Mouse (Mus musculus) T-cell, adult 2 months (primary cell): ENCODE measurements around the gene Ccdc69.
A peak's percentile ranks its signal among the peaks of the same experiment; 100 is the strongest.

Source experiments
- DNase-seq: peaks from one replicate; pipeline ENCODE4 v3.0.0; 2022; ENCODE audit warnings: low spot score

Gene Ccdc69

DNA sequence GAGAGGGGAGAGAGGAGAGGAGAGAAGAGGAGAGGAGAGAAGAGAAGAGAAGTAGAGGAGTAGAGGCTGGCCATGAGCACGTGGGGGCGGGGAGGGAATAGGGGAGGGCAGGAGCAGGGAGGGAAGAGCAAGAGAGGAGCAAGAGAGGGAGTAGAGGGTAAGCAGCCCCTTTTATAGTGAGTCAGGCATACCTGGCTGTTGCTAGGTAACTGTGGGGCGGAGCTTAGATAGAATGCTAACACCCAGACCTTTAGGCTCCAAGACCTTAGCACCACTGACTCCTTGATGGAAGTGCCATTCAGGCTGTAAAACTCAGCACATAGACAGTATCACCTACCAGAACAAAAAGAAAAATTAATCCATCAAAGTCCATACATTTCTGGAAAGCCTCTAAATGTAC is 41.3 kb downstream of the Ccdc69 start:
- no peak for DNase-seq

DNA sequence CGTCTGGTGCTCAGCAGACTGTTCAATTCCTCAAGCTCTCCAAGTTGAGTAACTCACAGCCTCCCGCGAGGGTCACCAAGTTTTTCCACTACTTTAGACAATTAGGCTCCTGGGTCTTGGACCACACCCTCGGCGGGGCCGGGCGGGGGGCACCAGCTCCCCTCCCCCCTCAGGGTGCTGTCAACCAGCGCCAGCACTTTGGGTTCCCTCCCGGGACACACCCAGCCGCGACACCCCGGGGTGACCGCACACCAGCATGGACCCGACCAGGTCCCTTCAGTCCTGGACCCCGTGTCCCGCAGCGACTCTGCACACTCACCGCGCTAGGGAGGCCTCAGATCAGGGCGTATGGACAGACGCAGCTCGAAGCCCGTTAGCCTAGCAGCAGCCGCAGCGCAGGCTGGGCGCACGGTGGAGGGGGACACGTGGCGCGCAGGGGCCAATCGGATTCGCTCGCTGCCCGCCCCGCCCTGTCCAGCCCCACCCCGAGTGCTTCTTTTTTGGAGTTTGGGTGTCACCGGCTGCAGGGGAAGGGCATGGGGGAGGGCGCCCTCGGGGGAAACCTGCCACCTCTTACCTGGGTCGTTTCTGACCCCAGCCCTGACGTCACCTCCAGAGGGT is 44.8 kb downstream of the Ccdc69 start, which contains the start of gene Anxa6:
Gene Anxa6 (minus strand): TSS at position 406 of the 621 bp plus-strand sequence.
- peak; percentile 78 for DNase-seq

DNA sequence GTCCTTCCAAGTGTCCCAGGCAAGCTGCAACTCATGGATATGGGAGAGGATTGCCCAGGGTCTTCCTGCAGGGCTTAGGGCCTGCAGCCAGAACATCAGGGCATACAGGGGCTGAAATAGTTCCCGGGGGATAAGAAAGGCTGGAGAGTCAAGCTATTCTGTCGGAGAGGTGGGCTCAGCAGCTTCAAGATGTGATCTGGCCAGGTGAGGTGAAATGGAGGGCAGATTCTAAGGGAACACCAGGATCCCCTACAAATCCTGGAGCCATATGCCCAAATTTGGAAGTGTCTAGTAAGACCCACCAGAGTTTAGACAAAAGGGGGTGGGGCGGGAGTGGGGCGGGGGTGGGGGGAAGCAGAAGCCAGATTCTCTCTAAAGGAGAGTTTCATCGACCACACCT is 45.6 kb downstream of the Ccdc69 start:
- DNase-seq = no peak

DNA sequence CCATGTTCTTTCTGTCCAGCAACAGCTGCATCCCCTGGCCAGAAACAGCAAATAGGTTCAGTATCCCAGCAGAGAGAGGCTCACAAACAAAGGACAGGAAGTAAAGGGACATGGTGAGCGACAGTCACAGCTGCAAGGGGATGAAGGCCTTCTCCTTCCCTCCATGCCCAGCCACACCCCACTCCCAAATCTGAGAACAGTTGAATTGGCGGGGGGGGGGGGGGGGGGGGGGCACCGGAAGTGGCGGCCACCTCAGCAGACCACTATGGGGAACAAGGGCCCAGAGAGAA is 46.0 kb downstream of the Ccdc69 start:
- DNase-seq = no peak

DNA sequence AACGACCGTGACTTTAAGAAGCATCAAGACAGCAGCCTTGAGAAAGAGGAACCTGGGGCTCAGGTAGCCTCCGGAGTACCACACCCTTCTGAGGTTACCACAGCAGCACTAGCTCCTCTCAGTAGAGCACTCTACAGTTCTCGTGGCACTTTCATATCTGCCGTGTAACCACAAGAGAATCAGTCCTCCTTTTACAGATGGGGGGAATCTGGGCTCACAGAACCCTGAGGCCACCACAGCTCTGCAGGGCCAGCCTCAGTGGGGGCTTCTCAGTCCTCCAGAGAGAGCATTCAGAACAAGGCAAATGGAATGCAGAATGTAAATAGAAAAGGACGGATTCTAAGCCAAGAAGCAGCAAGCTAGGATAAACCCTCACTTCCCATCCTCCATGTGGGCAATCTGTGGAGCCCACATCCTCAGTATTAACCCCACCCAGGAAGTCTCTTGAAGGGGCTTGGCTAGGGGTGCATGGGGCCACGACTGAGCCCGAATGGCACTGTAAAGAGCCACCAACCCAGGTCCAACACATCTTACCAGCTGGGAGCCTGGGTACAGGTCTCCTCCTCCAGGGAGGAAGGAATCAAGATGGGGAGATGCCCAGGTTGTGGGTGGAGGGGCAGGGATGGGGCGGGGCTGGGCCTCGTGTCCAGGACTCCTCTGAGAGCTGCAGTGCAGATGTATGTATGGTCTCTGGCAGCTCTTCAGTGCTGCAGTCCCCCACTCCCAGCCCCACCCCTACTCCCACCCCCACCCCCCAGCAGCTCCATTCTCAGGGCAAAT is 46.5 kb downstream of the Ccdc69 start:
- DNase-seq = peak; percentile 63

DNA sequence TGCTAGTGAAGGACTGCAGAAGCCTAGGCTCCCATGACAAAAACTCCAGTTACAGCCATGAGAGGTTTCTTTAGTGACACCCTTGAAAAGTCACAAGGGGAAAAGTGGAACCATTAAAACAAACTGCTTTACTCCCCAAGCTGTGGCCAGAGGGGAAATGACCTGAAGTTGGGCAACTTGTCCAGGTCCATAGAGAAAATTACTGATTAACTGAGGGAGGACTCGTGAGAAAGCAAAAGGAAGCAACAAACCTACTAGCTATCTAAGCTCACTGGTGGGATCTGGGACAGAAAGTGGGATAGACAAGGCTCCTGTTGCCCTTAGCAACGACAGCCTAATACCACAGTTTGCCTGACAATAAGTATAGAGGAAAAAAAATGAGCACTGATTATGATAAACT is 49.4 kb downstream of the Ccdc69 start:
- DNase-seq = no peak

DNA sequence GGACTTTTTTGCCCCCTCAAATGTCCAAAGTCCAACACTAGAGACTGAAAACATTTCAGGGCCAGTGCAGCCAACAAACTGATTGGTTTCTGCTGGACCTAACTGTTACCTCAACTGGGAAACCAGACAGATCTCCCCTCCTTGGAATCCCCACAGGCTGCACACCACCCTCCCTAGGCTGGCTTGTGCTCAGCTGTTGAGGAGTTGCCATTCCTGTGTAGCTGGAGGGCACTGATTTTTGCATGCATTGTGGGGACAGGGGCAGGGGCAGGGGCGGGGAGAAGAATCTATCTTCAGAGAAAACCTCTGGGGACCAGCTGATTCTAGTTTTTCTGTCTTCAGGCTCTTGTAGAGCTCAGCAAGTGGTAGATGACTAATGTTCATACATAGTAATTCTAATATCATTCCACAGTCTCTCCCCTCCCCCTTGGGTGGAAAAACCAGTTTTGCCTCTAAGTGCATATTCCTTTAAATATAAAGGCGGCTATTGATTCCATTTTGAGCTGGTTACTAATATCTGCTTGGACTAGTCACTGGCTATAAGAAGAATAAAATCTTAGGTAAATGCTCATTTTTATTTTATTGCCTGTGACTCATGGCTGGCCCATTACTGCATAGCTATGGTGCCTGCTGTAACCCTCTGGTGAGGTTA is 50.6 kb downstream of the Ccdc69 start:
- no peak for DNase-seq

DNA sequence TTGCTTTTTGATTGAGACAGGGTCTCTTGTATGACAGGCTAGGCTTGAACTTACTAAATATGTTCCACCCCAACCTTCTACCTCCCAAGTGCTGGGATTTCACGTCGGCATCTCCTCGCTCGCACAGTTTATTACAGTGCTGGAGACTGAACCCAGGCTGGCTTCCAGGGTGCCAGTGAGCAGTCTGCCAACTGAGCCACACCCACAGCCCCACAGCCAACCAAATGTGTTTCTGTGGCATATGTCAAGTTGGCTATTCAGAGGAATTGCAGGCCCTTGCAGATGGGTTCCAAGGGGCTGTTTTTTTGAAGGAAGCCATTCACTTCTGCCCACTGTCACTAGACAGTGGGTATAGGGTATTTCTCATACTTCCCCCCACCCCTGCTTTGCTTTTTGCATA is 52.0 kb downstream of the Ccdc69 start:
- DNase-seq = no peak

DNA sequence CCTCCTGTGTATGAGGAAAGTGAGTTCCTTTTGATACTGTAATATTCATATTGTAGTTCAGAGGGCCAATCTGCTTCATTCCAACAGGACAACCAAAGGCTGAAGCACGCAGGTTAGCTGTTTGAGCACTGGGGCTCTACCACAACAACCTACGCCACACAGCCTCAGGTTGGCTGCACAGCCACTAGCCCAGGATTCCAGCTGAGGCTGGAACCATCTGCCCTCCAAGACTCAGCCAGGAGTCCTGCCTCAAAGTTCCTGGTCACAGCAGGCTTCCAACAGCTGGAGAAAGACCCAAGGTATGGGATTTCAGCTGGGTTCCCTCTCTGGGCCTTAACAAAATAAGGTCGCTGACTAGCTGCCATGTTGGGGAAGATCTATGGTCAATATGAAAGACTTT is 54.3 kb downstream of the Ccdc69 start:
- DNase-seq = no peak

DNA sequence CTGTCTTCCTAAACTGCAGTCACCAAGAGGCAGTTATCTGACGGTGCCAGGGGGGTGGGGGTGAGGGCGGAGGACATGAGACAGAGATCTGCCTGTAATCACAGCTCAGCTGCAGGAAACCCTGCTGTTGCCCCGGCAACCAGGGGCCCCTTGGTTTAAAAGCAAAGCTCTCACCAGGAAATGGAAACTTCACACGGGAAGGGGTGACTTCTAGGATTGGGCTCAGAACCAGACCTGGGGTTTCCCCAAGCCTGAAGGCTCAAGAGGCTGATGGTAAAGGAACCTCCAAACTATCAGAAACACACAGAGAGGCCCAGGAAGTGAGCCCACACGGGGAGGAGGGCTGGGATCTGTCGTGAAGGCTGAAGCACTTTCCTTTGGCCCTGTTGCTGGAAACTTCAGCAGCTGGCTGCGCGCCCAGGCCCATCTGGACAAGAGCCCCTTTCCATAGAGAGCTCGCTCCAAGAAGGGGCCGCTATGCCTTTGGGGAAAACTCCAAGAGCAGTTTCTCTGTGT is 54.8 kb downstream of the Ccdc69 start:
- DNase-seq = peak; percentile 99

DNA sequence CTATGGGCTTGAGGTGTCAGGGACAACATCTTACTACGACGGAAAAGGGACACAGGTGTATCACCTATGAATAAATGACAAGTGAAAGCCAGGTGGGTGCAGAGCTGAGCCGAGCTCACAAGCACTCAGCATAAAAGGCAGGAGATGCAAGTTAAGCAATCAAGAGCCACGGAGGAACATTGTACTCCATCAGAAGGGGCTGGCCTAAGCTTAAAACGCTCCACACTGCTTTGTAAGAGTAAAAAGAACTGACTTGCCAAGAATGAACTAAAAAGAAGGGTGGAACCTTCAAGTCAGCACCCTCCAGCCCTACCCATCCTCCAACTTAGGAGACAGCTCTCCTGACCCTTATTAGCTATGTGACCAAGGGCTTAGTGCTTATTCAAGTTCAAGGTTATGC is 55.4 kb downstream of the Ccdc69 start:
- no peak for DNase-seq

DNA sequence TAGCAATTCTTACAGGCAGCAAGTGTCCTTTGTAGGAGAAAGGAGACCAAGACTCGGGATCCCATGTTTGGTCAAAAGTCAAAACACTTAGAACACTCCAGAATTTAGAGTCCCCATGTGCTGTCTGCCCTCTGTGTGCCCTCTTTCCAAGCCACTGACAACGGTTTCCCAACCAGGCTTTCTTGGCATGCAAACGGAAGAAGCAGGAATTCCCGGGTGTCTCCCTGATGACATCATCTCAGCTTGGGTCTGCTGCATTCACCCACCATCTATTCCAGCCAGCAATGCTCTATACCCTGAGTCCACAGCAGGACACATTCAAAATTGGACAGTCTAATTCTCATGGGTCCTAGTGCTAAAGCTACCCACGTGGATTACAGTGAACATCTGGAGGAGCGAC is 56.1 kb downstream of the Ccdc69 start:
- DNase-seq = no peak

DNA sequence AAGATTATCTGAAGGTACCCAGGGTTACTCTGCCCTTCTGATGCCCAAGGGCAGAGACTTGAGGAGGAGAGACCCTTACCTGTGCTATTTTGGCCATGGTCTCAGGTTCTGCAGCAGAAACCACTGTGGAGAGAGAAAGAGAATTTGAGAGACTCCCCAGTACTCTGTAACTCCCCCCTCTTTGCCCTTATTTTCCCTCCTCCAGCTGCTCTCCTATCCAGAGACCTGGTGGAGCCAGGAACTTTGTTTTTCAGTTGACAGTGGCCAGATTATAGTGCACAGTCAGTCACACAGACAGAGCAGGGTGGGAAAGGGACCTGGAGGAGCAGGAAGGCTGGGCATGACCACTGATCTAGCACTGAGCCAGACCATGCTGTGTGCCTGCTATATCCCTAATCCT is 56.5 kb downstream of the Ccdc69 start:
- no peak for DNase-seq

DNA sequence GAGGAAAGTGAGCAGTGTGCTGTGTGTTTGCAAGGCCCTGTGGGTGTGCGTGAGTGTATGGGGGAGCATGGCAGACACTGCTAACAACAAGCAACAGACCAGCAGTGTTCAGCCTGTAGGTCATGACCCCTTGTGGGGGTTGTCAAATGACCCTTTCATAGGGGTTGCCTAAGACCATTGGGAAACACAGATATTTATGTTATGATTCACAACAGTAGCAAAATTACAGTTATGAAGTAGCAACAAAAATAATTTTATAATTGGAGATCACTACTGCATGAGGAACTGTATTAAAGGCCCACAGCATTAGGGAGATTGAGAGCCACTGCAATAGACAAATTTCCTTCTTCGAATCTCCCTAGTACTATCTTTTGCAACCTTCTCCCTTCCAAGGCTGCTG is 58.2 kb downstream of the Ccdc69 start:
- no peak for DNase-seq

DNA sequence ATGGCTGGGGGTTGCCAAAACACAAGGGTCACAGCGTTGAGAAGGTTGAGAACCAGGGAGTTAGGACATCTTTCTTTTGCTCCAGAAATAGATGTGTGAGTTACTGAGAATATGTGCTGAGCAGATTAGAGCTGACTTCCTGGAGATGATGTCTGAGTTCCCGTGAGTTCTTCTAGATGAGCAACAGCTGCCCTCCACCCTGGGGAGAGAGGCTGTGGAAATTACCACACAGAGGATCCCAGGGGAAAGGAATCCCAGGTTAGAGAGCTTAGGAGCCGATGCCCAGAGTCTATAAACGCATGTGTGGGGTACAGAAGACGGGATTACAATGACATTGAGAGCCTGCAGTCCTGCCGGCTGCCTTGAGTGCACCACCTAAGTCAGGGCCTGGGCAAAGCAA is 59.9 kb downstream of the Ccdc69 start:
- no peak for DNase-seq

DNA sequence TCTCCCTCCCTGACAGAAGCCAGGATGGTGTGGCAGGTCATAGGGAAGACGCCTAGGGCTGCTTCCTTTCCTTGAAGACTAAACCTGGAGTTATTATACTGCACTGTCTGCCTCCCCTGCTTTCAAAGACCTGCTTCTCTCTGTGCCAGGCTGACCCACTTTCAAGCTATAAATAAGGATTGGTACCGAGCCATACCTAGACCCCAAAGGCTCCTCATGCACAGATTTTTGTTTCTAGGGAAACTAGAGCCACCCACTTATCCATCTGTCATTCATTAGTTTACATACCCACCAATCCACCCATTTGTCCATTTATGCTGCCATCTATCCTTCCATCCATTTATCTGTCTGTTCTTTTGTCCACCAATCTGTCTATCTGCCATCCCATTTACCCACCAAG is 60.7 kb downstream of the Ccdc69 start:
- no peak for DNase-seq

DNA sequence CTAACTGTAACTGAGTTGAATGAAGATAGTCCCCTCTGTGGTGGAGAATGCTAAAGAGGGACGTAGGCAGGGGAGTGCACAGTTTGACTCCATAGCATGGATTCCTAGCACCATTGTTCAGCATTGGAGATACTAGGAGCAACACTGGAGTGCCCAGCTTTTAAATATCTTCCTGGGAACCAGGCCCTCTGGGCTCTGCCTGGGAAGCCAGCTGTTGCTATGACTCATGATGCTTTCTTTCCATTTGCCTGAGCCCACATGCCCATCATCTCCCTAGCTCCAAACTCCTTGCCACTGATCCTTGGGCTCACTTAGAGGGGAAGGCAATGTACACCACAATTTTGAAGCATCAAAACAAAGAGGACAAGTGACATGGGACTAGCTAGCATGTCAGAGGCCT is 61.2 kb downstream of the Ccdc69 start:
- DNase-seq = no peak

DNA sequence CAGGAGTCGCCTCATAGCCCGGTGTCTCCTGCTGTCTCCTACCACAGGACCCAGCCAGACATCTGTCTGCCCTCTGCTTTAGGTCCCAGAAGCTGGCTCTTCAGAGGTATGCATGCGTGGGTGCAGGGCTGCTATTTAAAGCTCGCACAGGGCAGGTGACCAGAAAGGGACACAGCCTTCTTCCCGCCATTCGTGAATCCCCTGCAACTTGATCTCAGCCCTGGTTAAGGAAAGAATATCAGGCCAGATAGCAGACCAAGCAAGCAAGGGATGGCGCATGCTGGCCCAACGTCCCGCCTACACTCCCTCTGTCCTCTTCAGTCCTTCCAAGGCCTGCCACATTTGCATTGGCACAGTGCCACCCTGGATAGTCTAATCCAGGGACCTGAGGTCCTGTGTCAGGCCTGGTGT is 62.1 kb downstream of the Ccdc69 start:
- DNase-seq = no peak

DNA sequence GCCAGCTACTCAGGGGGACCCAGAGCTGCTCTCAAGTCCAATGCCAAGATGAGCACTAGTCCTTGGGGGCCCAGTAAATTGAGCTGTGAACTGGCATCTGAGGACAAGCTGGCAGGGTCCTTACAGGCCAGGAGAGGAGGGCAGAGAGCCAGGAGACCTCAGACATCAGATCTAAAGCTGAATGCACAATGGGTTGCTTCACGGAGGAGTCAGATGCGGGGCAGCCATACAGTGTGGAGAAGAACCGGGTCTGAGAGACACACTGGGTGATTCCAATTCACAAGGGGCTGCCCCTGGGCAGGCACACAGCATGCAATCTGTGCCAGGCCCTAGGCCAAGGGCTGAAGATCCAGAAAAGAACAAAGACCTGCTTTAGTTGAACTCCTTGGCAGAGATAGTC is 62.7 kb downstream of the Ccdc69 start:
- DNase-seq = no peak

DNA sequence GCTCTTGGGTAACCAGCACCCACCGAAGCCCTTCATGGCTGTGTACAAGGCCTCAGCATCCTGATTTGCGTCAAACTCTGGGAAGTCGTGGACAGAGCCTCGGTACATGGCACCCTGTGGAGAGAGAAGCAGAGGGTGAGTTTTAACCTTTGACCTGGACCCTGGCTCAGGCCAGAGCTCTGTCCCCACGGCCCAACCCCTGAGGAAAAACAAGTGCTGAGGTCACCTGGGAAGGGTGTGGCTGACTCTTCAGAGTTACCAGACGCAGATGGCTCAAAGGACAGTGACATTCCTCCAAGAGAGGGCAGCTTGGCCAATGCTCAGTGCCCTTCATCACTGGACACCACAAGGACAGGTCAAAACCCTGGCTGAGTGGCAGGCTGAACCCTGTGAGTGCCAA is 64.1 kb downstream of the Ccdc69 start:
- DNase-seq = no peak

DNA sequence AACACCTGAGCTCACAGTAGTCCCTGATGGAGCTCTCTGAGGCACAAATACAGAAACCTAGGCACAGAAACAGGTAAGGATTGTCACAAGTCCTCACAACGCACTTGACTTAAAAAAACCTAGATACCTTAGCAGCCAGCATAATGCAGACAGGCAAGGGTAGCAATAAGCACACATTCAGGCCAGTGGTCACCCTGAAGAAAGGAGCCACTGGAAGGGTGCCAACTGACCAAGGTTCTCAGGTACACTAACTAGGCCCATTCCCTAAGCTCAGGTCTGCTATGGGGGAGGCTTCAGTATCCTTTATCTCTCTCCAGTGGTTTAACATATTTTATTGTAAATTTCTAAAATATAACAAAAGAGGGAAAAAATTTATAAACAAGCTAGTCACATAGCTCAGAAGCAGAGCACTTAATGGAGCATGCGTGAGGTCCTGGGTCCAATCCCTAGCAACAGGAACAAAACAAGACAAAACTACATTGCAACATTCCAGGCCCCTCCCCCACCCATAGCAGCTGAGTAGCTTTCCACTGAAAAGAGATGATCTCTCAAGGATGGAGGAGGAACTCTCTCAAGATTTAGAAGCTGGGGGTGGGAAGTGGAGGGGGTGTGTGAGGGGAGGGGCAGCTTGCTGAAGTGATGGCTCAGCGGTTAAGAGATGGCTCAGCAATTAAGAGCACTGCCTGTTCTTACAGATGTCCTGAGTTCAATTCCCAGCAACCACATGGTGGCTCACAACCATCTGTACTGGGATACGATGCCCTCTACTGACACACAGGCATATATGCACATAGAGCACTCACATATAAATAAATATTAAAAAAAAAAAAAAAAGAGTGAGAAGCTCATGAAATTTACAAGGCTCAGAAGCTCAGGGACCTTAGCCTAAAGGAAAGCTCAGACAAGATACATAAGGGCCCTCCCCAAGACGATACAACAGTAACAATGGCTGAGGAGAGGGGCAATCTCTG is 65.1 kb downstream of the Ccdc69 start:
- DNase-seq = no peak

DNA sequence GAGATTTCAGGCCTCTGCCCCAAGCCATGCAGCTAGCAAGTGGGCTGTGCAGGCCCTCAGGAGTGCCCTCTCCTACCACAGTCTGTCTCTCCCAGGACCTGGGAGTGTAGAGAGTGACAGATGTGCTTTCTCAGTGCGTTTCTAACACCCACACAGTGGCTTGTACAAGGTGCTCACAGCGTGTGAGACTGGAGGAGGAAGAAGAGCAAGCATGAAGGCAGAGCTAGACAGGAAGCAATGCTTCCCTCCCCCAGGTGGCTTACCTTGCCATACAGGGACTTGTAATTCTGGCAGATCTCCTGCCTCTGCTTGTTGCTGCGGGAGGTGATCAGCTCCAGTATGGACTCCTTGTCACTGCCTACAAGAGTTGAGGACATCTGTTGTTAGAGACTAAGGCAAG is 66.5 kb downstream of the Ccdc69 start:
- no peak for DNase-seq
